Comparison of ENCODE assay signal across 8 mouse cellular contexts in genomic region chrX:170010581-170011528, GRCm38 (mm10). TPM values are rescaled to one million over a fixed set of nuclear protein-coding genes. Genes with fewer than 3 reads are reported as not detected.
DNase-seq lines count a peak whose midpoint lies in the region; ATAC-seq and TF ChIP-seq lines count a peak whose summit lies in the region.
"Not testable (repeated sequence)": the region's sequence is repeated elsewhere in the genome, so short reads cannot be mapped to it uniquely, and the experiment has no call there.

No protein-coding gene starts in this region.

- H3K9ac ChIP-seq in forebrain, postnatal 0 days; hindbrain, embryonic 12.5 days: not testable (repeated sequence)

- ATAC-seq in forebrain, postnatal 0 days, result not testable (repeated sequence)
- peak; percentile 37 for ATAC-seq in hindbrain, embryonic 12.5 days (ENCODE audit: low FRiP score)
- peak; percentile 32 for ATAC-seq in megakaryocyte progenitor cell, adult 5-6 weeks (replicated peaks; ENCODE audit: poor library complexity)

- H3K36me3 ChIP-seq in forebrain, postnatal 0 days (ENCODE audit: insufficient read depth); hindbrain, embryonic 12.5 days: not testable (repeated sequence)

- not testable (repeated sequence) for H3K4me1 ChIP-seq in forebrain, postnatal 0 days (ENCODE audit: insufficient read depth); hindbrain, embryonic 12.5 days

- H3K27me3 ChIP-seq in forebrain, postnatal 0 days (ENCODE audit: insufficient read depth, low read length); hindbrain, embryonic 12.5 days: not testable (repeated sequence)

- peaks cover 20% of the 10 kb centered on the region for H3K9me3 ChIP-seq in forebrain, postnatal 0 days (ENCODE audit: low read length)
- H3K9me3 ChIP-seq in hindbrain, embryonic 12.5 days (replicated peaks), result peaks cover 38% of the 10 kb centered on the region

- peak; percentile 66 for TF ChIP-seq CTCF in forebrain, postnatal 0 days (IDR thresholded peaks at IDR 0.05; ENCODE audit: low read depth)
- peak; percentile 39 for TF ChIP-seq CTCF in left cerebral cortex, adult 2 months (IDR thresholded peaks at IDR 0.05)

- peak overlapping the region; percentile 14; the same call in 1 of the 2 replicates for H3K4me2 ChIP-seq in forebrain, postnatal 0 days (ENCODE audit: low read depth)
- not testable (repeated sequence) for H3K4me2 ChIP-seq in hindbrain, embryonic 12.5 days (replicated peaks)

- DNase-seq in MEL-GATA-1-ER (ENCODE audit: extremely low read depth, low read depth), result peak; percentile 69
- peak; percentile 91 for DNase-seq in cerebellum, adult 9-11 months
- peak; percentile 26 for DNase-seq in forebrain, postnatal 0 days
- DNase-seq in left cerebral cortex, adult 2 months (ENCODE audit: extremely low spot score in 1 of 2, low spot score in 2 of 2), result peak; percentile 77 to 87
- DNase-seq in right cerebral cortex, adult 2 months (ENCODE audit: low spot score in 2 of 2), result peak; percentile 61 to 66
- DNase-seq in urinary bladder, postnatal 14 days (ENCODE audit: low spot score), result peak; percentile 63

- H3K27ac ChIP-seq in forebrain, postnatal 0 days (ENCODE audit: low read depth, low read length); hindbrain, embryonic 12.5 days; left cerebral cortex, adult 2 months: not testable (repeated sequence)

- 81% methylated on average over 97 of the region's 97 CpGs for WGBS in forebrain, postnatal 0 days
- 84% methylated on average over 97 of the region's 97 CpGs for WGBS in hindbrain, embryonic 12.5 days

- intact Hi-C loops in left cerebral cortex, adult 2 months (cut with DNase I), result not testable (repeated sequence)

- H3K4me3 ChIP-seq in forebrain, postnatal 0 days (ENCODE audit: low read depth, low read length), result not testable (repeated sequence)
- 0 out of 2 replicates have a peak overlapping the region, but pooled peaks have one; percentile 0 for H3K4me3 ChIP-seq in hindbrain, embryonic 12.5 days
- H3K4me3 ChIP-seq in left cerebral cortex, adult 2 months, result peak overlapping the region; percentile 18; the same call in 1 of the 2 replicates

RNA-seq across cellular contexts. Expression of gene Gm21887, which starts 1.4 kb away (rescaled TPM):
- 12.1 and 39.7 TPM in 2 replicates for total RNA-seq in forebrain, postnatal 0 days (2014; rRNA removed)
- polyA plus RNA-seq in forebrain, postnatal 0 days (2015; fragmentation: Nextera tagmentation; extraction: Ambion mirVana), result 156 and 231 TPM in 2 replicates
- polyA plus RNA-seq in hindbrain, embryonic 12.5 days (2016; fragmentation: Nextera tagmentation; extraction: Ambion mirVana), result 169 and 249 TPM in 2 replicates
- 100 to 1,000 TPM; 190 to 207 TPM for total RNA-seq in left cerebral cortex, adult 2 months (2021)
- total RNA-seq in megakaryocyte progenitor cell, adult 5-6 weeks (2015), result 69.2 and 81.4 TPM in 2 replicates
- total RNA-seq in megakaryocyte progenitor cell, adult 5-6 weeks (2017), result 171 and 231 TPM in 2 replicates

Comparison
In these comparisons a context has a peak if more than half of its experiments do, and no peak if none do; other contexts are left out.
1. DNase-seq: peak in every context shown above with its lines; median percentile 91 in cerebellum, adult 9-11 months; 82 in left cerebral cortex, adult 2 months; 69 in MEL-GATA-1-ER; 64 in right cerebral cortex, adult 2 months; 63 in urinary bladder, postnatal 14 days; 26 in forebrain, postnatal 0 days.